Mouse (Mus musculus): ENCODE results near the gene Hist1h1c.

Hist1h1c gene

GRCm38 (mm10) chr13:23746201-23747080 is 7.8 kb downstream of the Hist1h1c start, which contains the start of gene Hist1h2bb:
Gene Hist1h2bb, plus strand, starts transcription at chr13:23746734.
- peak; percentile 61 to 88 for DNase-seq

DNA sequence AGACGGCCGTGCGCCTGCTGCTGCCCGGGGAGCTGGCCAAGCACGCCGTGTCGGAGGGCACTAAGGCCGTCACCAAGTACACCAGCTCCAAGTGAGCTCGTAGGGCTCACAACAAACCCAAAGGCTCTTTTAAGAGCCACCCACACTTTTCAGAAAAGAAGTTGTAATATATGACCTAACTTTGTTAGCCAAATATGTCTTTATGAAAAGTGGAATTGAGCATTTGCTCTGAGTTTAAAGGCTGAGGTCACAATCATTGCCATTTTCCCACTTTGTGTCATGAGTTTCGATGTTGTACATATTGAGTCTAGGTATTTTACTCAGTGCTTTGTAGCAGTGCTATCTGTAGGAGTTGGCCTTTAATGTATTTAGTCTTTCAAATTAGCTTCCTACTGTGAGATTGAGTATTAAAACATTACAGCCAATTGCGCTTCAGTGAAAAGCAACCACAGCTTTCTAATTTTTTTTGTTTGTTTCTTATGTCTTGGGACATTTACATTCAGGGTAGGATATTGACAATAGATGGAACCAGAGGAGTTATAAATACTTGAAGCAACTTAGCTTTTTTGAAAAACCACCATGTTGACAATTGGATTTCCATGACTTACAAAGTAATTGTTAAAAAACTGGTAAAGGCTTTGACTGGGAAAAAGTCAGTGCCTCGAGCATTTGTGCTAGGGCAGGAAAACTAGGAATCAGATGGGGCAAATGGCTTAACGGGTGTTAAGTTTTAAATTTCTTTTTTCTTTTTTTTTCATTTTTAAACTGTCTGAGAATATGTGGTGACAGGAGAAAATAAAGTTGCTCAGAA is 8.7 kb downstream of the Hist1h1c start:
- DNase-seq, result no peak

DNA sequence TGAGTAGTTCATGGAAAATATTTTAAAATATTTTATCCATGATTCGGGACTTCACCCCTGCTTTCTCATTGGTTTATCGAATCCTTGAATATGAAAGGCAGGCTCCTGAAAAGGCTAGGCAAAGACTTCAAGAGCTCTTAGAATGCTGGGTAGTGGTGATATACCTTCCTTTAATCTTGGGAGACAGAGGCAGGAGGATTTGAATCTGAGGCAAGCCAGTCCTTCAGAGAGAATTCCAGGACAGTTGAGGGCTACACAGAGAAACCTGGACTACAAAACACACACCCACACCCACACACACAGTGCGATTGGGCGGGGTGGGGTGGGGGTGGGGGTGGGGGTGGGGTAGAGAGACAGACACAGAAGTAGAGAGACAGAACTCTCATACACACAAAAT is 9.3 kb downstream of the Hist1h1c start:
- DNase-seq, result no peak

- DNase-seq, result no peak
Observed at GRCm38 (mm10) chr13:23749563-23750121, 11.0 kb downstream of the Hist1h1c start.

- DNase-seq, result peak in 1 of 2 experiments; percentile 44
Observed at GRCm38 (mm10) chr13:23750839-23751477, 12.3 kb downstream of the Hist1h1c start, which contains the start of gene Hist1h2ab. Gene Hist1h2ab, plus strand, starts transcription at chr13:23751126.

GRCm38 (mm10) chr13:23751478-23751956 is 12.9 kb downstream of the Hist1h1c start:
- DNase-seq, result no peak

- DNase-seq, result peak; percentile 88 to 94
Observed at GRCm38 (mm10) chr13:23752067-23752741, 13.6 kb downstream of the Hist1h1c start, which contains the start of gene Hist1h3b. Gene Hist1h3b, plus strand, starts transcription at chr13:23752267.

DNA sequence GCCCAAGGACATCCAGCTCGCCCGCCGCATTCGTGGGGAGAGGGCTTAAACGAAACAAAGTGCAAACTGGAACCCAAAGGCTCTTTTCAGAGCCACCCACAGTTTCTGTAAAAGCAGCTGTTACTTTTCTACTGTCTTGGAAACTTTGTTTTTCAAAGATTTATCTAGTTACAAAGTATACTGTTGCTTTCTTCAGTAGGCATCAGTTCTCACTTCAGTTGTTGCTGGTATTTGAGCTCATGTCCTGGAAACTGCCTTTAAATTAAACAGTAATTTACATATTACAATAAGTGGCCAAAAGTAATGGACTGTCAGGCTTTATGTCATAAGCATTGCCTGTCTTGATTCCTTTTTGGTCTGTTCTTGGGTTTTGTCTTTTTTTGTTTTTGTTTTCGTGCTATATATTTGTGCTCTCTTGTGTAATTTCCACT is 14.1 kb downstream of the Hist1h1c start:
- no peak for DNase-seq

DNA sequence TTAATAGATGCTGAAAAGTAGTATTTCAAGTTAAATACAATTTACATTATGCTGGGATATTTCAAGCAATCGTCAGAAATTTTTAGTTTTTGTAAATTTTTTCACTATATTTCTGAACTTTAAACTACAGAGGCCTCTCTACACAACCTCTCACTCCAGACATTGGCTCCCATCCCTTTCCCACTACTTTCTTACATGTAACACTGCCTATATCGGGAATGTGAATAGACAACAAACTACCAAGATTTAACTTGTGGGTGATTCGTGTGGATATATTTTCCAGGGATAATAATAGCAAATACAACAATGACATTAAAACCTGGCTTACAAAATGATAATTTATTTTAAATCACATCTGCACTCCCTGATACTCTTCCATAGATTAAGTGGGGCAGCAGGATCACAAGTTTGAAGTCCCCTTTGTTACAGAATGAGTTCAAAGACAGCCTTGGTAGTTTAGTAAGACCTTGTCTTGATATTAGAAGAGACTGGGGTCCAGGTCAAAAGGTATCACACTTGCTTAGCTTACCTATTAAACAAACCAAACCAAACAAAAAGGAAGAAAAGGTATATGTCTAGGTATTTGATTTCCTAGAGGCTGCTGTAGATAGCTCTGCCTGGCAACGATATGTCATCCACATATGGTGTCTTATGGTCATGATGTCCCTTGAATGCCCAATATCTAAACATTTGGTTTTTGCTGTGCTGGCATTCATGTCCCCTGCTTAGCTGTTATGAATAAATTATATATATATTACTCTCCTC is 14.9 kb downstream of the Hist1h1c start:
- DNase-seq, result no peak

GRCm38 (mm10) chr13:23755000-23755399 is 16.4 kb downstream of the Hist1h1c start:
- DNase-seq, result no peak

DNA sequence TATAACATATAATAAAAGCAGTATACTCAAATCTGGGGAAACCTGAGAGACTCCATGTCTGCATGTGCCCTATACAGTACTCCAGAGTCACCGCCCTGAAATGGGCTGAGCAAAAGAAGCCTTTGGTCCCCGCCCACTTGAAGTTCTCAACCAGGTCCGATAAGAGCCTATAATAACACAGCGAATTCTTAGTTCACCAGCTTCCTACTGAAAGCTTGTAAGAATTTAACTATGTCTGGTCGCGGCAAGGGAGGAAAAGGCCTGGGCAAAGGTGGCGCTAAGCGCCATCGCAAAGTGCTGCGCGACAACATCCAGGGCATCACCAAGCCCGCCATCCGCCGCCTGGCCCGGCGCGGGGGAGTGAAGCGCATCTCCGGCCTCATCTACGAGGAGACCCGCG is 18.2 kb downstream of the Hist1h1c start, which contains the start of gene Hist1h4b:
Gene Hist1h4b, plus strand, starts transcription at position 224 of the 400 bp plus-strand sequence.
- DNase-seq, result peak; percentile 92 to 94

DNA sequence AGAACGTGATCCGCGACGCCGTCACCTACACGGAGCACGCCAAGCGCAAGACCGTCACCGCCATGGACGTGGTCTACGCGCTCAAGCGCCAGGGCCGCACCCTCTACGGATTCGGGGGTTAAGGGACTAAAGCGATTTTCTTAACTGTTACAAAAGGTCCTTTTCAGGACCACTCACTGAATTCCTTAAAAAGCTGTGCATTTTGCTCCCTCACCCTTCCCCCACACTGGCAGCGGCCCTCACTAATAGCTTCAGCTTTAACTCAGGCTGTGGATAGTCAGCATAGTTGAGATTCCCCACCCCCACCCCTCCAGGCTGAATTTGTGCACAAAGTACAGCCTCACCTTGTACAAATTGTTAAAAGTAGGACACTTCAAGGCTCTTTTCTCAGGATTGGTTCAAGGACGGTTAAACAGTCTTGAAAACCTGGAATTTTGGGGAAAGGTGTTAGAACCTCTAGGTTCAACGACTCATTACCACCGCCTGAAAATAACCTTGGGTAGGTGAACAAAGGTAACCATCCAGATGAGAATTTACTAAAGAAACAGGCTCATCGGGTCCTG is 18.7 kb downstream of the Hist1h1c start:
- DNase-seq, result peak in 1 of 2 experiments; percentile 30

GRCm38 (mm10) chr13:23757921-23758320 is 19.3 kb downstream of the Hist1h1c start:
- DNase-seq, result no peak

GRCm38 (mm10) chr13:23759251-23759771 is 20.7 kb downstream of the Hist1h1c start:
- DNase-seq, result no peak

DNA sequence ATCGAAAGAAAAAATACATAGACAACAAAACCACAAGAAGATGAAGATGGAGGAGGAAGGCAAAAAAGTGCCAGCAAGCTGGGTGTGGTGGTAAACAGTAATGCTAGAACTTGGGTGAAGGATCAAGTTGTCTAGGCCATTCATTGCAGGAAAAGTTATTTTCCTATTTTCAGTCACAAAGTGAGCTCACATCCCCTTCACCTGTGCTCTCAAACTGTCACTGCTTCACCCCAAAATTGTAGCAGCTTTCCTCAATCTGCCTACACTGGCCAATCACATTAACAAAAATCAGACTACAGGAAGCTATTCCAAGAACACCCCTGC is 21.3 kb downstream of the Hist1h1c start:
- no peak for DNase-seq

- DNase-seq, result no peak
Observed at GRCm38 (mm10) chr13:23760240-23760971, 21.8 kb downstream of the Hist1h1c start.

- DNase-seq, result peak; percentile 99
Observed at GRCm38 (mm10) chr13:23760972-23761864, 22.6 kb downstream of the Hist1h1c start, which contains the start of gene Hist1h4a. Gene Hist1h4a, minus strand, starts transcription at chr13:23761230.
